Mouse (Mus musculus) CH12.LX (cell line): ENCODE results near the gene Rhox3g.
"Not testable (repeated sequence)": the region's sequence is repeated elsewhere in the genome, so short reads cannot be mapped to it uniquely, and the experiment has no call there.

Source experiments
- CTCF ChIP-seq, 2 experiments: IDR thresholded peaks in 1 of 2; conservative IDR thresholded peaks in 1 of 2; 2 replicates each; pipeline ENCODE4 v1.5.1; 2011 to 2012; ENCODE audit warnings: low read depth in 2 of 2, low read length in 2 of 2, improper control_type of control experiment in 1 of 2, inconsistent platforms in 1 of 2, mild to moderate bottlenecking in 1 of 2, moderate library complexity in 1 of 2
- RAD21 ChIP-seq: IDR thresholded peaks from 2 replicates; pipeline ENCODE4 v1.6.1; 2011; ENCODE audit warnings: low read depth, mild to moderate bottlenecking, low read length, improper control_type of control experiment, moderate library complexity
- ZKSCAN1 ChIP-seq: IDR thresholded peaks from 2 replicates; pipeline ENCODE4 v1.6.1; 2012; ENCODE audit warnings: low read depth, inconsistent platforms, low read length, improper control_type of control experiment, borderline replicate concordance

DNA sequence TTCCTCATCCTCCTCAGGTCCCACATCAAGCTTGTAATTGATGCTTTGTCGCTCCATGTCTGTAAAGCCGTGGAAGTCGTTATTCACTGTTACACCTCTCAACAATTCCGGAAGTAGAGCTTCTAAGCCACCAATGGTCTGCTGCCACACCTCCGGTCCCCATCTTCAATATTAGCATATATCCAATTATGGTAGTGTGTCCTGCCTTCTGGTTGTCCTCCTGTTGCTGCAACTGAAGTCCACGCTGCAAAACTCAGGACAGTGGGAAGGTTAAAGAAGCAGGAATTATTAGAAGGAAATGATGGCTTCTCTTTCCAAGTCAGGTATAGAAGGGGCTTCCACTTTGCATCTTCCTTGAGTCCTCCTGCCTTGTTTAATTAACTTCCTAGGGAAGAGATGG is 15.0 kb upstream of the Rhox3g start, which contains the start of gene Rhox2g:
- TF ChIP-seq CTCF (conservative IDR thresholded peaks at IDR 0.05 in 1 of 2, IDR thresholded peaks at IDR 0.05 in 1 of 2; ENCODE audit: low read depth in 2 of 2, low read length in 2 of 2); RAD21; ZKSCAN1: not testable (repeated sequence)
